Mouse (Mus musculus): ENCODE measurements around the gene Slc24a2.

Gene Slc24a2

GRCm38 (mm10) chr4:86953519-86953918 is 276.8 kb downstream of the Slc24a2 start:
- no peak for DNase-seq (ENCODE audit: low spot score in 2 of 2)

- no peak for DNase-seq (ENCODE audit: low spot score in 2 of 2)
Measured at GRCm38 (mm10) chr4:86948794-86949193, 281.5 kb downstream of the Slc24a2 start.

GRCm38 (mm10) chr4:86943296-86943695 is 287.0 kb downstream of the Slc24a2 start:
- DNase-seq (ENCODE audit: low spot score in 2 of 2): no peak

GRCm38 (mm10) chr4:86942656-86943055 is 287.6 kb downstream of the Slc24a2 start:
- no peak for DNase-seq (ENCODE audit: low spot score in 2 of 2)

- DNase-seq (ENCODE audit: low spot score in 2 of 2): no peak
Measured at GRCm38 (mm10) chr4:86936706-86937105, 293.6 kb downstream of the Slc24a2 start.

- no peak for DNase-seq (ENCODE audit: low spot score in 2 of 2)
Measured at GRCm38 (mm10) chr4:86936217-86936616, 294.1 kb downstream of the Slc24a2 start.
